Mouse (Mus musculus) urinary bladder, postnatal 25 days (tissue): ENCODE measurements around the gene Nxn.
A peak's percentile ranks its signal among the peaks of the same experiment; 100 is the strongest.

ENCODE experiments used
- DNase-seq: peaks from one replicate; pipeline ENCODE4 v3.0.0; 2022; ENCODE audit warnings: low spot score

The Nxn gene

GRCm38 (mm10) chr11:76298457-76299000 is 100.4 kb downstream of the Nxn start:
- DNase-seq = no peak

GRCm38 (mm10) chr11:76297252-76297651 is 101.7 kb downstream of the Nxn start:
- no peak for DNase-seq

GRCm38 (mm10) chr11:76294836-76295235 is 104.1 kb downstream of the Nxn start:
- DNase-seq = no peak

- no peak for DNase-seq
These were observed 104.9 kb downstream of the Nxn start for GRCm38 (mm10) chr11:76294078-76294477.

- DNase-seq = no peak
These were observed 106.1 kb downstream of the Nxn start for GRCm38 (mm10) chr11:76292831-76293230.

GRCm38 (mm10) chr11:76292398-76292797 is 106.5 kb downstream of the Nxn start:
- peak; percentile 56 for DNase-seq

GRCm38 (mm10) chr11:76291960-76292359 is 107.0 kb downstream of the Nxn start:
- DNase-seq = no peak

GRCm38 (mm10) chr11:76290367-76290766 is 108.6 kb downstream of the Nxn start:
- no peak for DNase-seq

GRCm38 (mm10) chr11:76288645-76289044 is 110.3 kb downstream of the Nxn start:
- no peak for DNase-seq

- no peak for DNase-seq
These were observed 111.6 kb downstream of the Nxn start for GRCm38 (mm10) chr11:76287301-76287700.

- no peak for DNase-seq
These were observed 112.3 kb downstream of the Nxn start for GRCm38 (mm10) chr11:76286534-76287126.

- DNase-seq = no peak
These were observed 113.4 kb downstream of the Nxn start for GRCm38 (mm10) chr11:76285431-76286075.

GRCm38 (mm10) chr11:76283841-76284240 is 115.1 kb downstream of the Nxn start:
- no peak for DNase-seq

GRCm38 (mm10) chr11:76279971-76280370 is 119.0 kb downstream of the Nxn start:
- no peak for DNase-seq

GRCm38 (mm10) chr11:76278960-76279852 is 119.7 kb downstream of the Nxn start:
- DNase-seq = no peak

- DNase-seq = no peak
These were observed 126.5 kb downstream of the Nxn start for GRCm38 (mm10) chr11:76272440-76272839.

- DNase-seq = no peak
These were observed 130.3 kb downstream of the Nxn start for GRCm38 (mm10) chr11:76268521-76269065.

GRCm38 (mm10) chr11:76268001-76268459 is 130.9 kb downstream of the Nxn start:
- DNase-seq = no peak

- no peak for DNase-seq
These were observed 131.4 kb downstream of the Nxn start for GRCm38 (mm10) chr11:76267550-76267949.

GRCm38 (mm10) chr11:76262611-76263351 is 136.2 kb downstream of the Nxn start:
- DNase-seq = no peak

- DNase-seq = no peak
These were observed 137.7 kb downstream of the Nxn start for GRCm38 (mm10) chr11:76261224-76261623.
